Mouse (Mus musculus) intestine, embryonic 16.5 days (tissue): ENCODE measurements at regions not wholly inside any gene's neighbourhood (a gene's known extent, or its start where the extent isn't known, plus 50 kb on each side); places are given as distances from the start of the nearest gene placed in this dataset.

ENCODE experiments used
- ATAC-seq: fragments of 200-750 bp; cut with Nextera tagmentation; 2 replicates; pipeline ENCODE4 v1.8.0; 2017; ENCODE audit warnings: moderate TSS enrichment, moderate library complexity
- H3K27ac ChIP-seq: fragments of 300-500 bp; sonication (generic); 2 replicates; pipeline ENCODE4 v1.5.1; 2014; ENCODE audit warnings: mild to moderate bottlenecking, low read length
- H3K27me3 ChIP-seq: fragments of 300-500 bp; sonication (generic); replicated peaks from 2 replicates; pipeline ENCODE4 v1.6.1; 2014; ENCODE audit warnings: low read length, control low read depth, mixed read lengths; ENCODE audit not compliant: control insufficient read depth, insufficient read depth
- H3K36me3 ChIP-seq: fragments of 300-500 bp; sonication (generic); 2 replicates; pipeline ENCODE4 v1.6.1; 2014; ENCODE audit warnings: low read length, control low read depth; ENCODE audit not compliant: control insufficient read depth, insufficient read depth
- H3K4me1 ChIP-seq: fragments of 300-500 bp; sonication (generic); 2 replicates; pipeline ENCODE4 v1.6.1; 2014; ENCODE audit warnings: low read length, control low read depth, mixed read lengths; ENCODE audit not compliant: control insufficient read depth, insufficient read depth
- H3K4me2 ChIP-seq: fragments of 300-500 bp; sonication (generic); 2 replicates; pipeline ENCODE4 v1.6.1; 2014; ENCODE audit warnings: low read depth, low read length, control low read depth
- H3K4me3 ChIP-seq: fragments of 300-500 bp; sonication (generic); 2 replicates; pipeline ENCODE4 v1.5.1; 2014; ENCODE audit warnings: mild to moderate bottlenecking, low read length
- H3K9ac ChIP-seq: fragments of 300-500 bp; sonication (generic); 2 replicates; pipeline ENCODE4 v1.6.1; 2014; ENCODE audit warnings: low read depth, low read length
- H3K9me3 ChIP-seq: fragments of 300-500 bp; sonication (generic); 2 replicates; pipeline ENCODE4 v1.6.1; 2016; ENCODE audit warnings: low read length, control low read depth; ENCODE audit not compliant: control insufficient read depth
- WGBS: fragments of 180-500 bp; shearing (Covaris S2); extraction: QIAGEN DNeasy Blood & Tissue Kit; methylation state at CpG from one replicate; pipeline ENCODE4 v1.1.7; 2014; 5-methylcytosine and 5-hydroxymethylcytosine counted together

- ATAC-seq, result no peak
- no peaks in the 10 kb centered on the region; the same call in 1 of the 2 replicates for H3K4me1 ChIP-seq
- H3K27me3 ChIP-seq, result no peaks in the 10 kb centered on the region
- H3K36me3 ChIP-seq, result no peaks in the 10 kb centered on the region
- H3K27ac ChIP-seq, result no peak overlapping the region
- no peak overlapping the region for H3K9ac ChIP-seq
- H3K4me2 ChIP-seq, result no peak overlapping the region
- no peaks in the 10 kb centered on the region for H3K9me3 ChIP-seq
- no peak overlapping the region for H3K4me3 ChIP-seq
- 69% methylated on average over 7 of the region's 7 CpGs for WGBS
These were observed 59.5 kb upstream of the Dhx15 start for GRCm38 (mm10) chr5:52249804-52250203.

GRCm38 (mm10) chr5:52243931-52244330 lies 53.6 kb upstream of the Dhx15 start:
- Histone ChIP-seq H3K9ac (no peak overlapping the region), H3K4me2 (no peak overlapping the region), H3K27ac (no peak overlapping the region), H3K9me3 (no peaks in the 10 kb centered on the region), H3K27me3 (no peaks in the 10 kb centered on the region), H3K4me1 (no peaks in the 10 kb centered on the region), H3K36me3 (no peaks in the 10 kb centered on the region), H3K4me3 (no peak overlapping the region)
- WGBS, result 68% methylated on average over 4 of the region's 4 CpGs
- no peak for ATAC-seq

DNA sequence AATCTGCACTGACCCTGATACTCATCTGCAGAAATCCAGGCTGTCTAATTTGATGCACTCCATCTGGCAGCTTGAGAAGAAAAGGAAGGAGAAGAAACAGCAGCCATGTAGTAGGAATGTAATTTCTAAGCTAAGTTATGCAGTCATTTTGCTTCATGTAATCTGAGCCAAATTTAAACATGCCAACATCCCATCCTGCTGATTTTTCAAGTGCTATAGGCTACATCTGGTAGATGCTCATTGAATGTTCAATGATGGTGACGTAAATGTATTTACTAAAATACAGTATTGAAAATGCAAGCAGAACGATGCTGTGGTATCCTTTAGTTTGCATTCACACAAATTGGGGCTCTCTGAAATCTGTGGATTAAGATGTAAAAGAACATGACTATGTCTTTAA lies 52.1 kb upstream of the Dhx15 start:
- WGBS, result 54% methylated on average over 2 of the region's 2 CpGs
- no peak overlapping the region for H3K4me2 ChIP-seq
- no peaks in the 10 kb centered on the region for H3K9me3 ChIP-seq
- H3K4me3 ChIP-seq, result no peak overlapping the region
- no peak overlapping the region for H3K27ac ChIP-seq
- no peaks in the 10 kb centered on the region for H3K27me3 ChIP-seq
- H3K9ac ChIP-seq, result no peak overlapping the region
- H3K4me1 ChIP-seq, result no peaks in the 10 kb centered on the region
- no peaks in the 10 kb centered on the region for H3K36me3 ChIP-seq
- ATAC-seq, result peak; percentile 16; the same call in 1 of the 2 replicates

DNA sequence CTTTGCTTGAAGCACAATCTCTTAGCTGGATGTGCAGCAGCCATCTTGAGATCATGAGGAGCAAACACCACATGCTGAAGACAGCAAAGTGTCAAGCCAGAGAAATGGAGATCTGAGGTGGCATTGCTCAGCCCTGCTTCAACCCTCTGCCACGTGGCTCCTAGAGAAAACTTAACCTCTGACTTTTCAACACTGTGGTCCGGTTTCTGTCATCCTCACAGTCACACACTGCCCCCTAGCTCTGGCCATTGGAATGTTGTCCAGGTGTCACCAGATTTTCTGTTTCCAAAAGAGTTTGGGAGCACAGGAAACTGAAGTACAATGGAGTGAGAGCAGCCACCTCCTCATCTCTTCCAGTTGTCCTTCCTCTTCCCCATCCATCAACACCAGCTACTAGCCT lies 50.2 kb upstream of the Dhx15 start:
- H3K9ac ChIP-seq, result no peak overlapping the region
- no peaks in the 10 kb centered on the region for H3K36me3 ChIP-seq
- H3K4me3 ChIP-seq, result no peak overlapping the region
- H3K4me1 ChIP-seq, result no peaks in the 10 kb centered on the region
- ATAC-seq, result no peak
- H3K27ac ChIP-seq, result no peak overlapping the region
- 13% methylated on average over 2 of the region's 2 CpGs for WGBS
- no peaks in the 10 kb centered on the region for H3K9me3 ChIP-seq
- H3K4me2 ChIP-seq, result no peak overlapping the region
- no peaks in the 10 kb centered on the region for H3K27me3 ChIP-seq
